Mouse (Mus musculus) kidney, adult 2 months (tissue): ENCODE results near the gene Zc3h6.

Experiments used
- CTCF ChIP-seq: fragments of 200-500 bp; conservative IDR thresholded peaks from 2 replicates; pipeline ENCODE4 v1.5.1; 2011; ENCODE audit warnings: low read depth, mild to moderate bottlenecking, control low read depth, low read length, moderate library complexity, mixed read lengths; ENCODE audit not compliant: insufficient read depth, insufficient read length
- POLR2A ChIP-seq: fragments of 200-500 bp; IDR thresholded peaks from one replicate; pipeline ENCODE4 v1.6.1; 2011; ENCODE audit warnings: low read depth, low read length, control low read depth

DNA sequence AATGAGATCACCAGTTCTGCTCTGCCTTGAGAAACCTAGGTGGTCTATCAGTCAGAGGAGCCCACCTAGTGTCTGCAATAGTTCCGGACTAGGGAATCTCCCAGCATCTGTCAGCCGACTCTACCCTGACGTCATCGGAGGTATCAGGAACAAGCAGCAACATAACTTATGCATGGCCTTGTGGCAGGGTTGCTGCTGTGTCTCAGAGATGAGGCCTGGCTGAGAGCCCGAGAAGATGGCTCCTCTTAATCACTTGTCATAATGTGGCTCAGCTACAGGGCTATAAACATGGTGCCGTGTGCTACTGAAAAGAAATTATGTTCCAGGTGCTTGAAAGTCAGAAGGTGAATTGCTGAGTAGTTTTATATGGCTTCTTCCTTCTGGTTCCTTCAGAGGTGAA is 88.5 kb downstream of the Zc3h6 start:
- TF ChIP-seq POLR2A (no peak), CTCF (no peak)
